Mouse (Mus musculus): Measurements from ENCODE around the gene Il22. TPM values are rescaled to one million over a fixed set of nuclear protein-coding genes. Genes with fewer than 3 reads are reported as not detected.

Gene Il22
- polyA plus RNA-seq (2017; shearing (Covaris generic)): 0.52 TPM

DNA sequence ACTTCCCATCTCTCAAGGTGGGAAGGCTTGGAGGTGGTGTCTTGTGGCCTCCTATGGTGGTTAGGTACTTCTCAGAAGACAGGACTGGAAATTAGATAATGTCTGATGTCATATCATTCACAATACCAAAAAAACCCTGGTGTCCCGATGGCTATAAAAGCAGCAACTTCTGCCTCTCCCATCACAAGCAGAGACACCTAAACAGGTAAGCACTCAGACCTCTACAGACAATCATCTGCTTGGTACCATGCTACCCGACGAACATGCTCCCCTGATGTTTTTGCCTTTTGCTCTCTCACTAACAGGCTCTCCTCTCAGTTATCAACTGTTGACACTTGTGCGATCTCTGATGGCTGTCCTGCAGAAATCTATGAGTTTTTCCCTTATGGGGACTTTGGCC is at the start of gene Il22:
Gene Il22 (plus strand): TSS at position 301 of the 400 bp plus-strand sequence.

DNA sequence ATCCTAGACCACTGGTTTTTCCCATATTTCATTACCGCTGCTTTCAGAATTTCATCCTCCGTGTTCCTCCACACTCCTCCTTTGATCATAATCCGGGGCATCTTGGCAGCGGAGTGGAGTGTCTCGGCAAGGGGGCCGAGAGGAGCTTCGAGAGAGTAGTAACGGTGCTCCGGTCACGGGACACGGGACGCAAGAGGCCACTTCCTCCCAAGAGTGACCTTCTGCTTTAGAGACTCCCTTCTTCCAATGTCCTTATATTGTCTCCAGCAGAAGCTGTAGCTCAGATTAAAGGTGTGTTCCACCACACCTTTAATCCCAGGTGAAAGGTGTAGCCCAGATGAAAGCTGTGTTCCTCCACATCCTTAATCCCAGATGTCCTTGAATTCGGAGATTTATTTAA is 35.9 kb downstream of the Il22 start, which contains the start of gene Gm32717:
Gene Gm32717 (minus strand): TSS at position 101 of the 400 bp plus-strand sequence.

DNA sequence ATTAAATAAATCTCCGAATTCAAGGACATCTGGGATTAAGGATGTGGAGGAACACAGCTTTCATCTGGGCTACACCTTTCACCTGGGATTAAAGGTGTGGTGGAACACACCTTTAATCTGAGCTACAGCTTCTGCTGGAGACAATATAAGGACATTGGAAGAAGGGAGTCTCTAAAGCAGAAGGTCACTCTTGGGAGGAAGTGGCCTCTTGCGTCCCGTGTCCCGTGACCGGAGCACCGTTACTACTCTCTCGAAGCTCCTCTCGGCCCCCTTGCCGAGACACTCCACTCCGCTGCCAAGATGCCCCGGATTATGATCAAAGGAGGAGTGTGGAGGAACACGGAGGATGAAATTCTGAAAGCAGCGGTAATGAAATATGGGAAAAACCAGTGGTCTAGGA is 53.6 kb downstream of the Il22 start, which contains the start of gene Gm32802:
Gene Gm32802 (plus strand): TSS at position 301 of the 400 bp plus-strand sequence.

Other genes with a start within 250 kb of the Il22 start
- 8.9 TPM for gene Mdm1, start 63.1 kb upstream of the Il22 start, polyA plus RNA-seq (2017; shearing (Covaris generic))
- not detected for gene Gm32717, start 35.8 kb downstream of the Il22 start, polyA plus RNA-seq (2017; shearing (Covaris generic))
- not detected for gene Gm32802, start 53.7 kb downstream of the Il22 start, polyA plus RNA-seq (2017; shearing (Covaris generic))
- gene Iltifb, start 90.1 kb downstream of the Il22 start, polyA plus RNA-seq (2017; shearing (Covaris generic)): not detected
- not detected for gene Gm9040, start 122.0 kb downstream of the Il22 start, polyA plus RNA-seq (2017; shearing (Covaris generic))
- gene Gm9044, start 127.5 kb downstream of the Il22 start, polyA plus RNA-seq (2017; shearing (Covaris generic)): not detected
- gene Gm9045, start 132.9 kb downstream of the Il22 start, polyA plus RNA-seq (2017; shearing (Covaris generic)): not detected
- not detected for gene Gm9046, start 138.3 kb downstream of the Il22 start, polyA plus RNA-seq (2017; shearing (Covaris generic))
- gene Gm9048, start 143.7 kb downstream of the Il22 start, polyA plus RNA-seq (2017; shearing (Covaris generic)): not detected
- not detected for gene Gm9049, start 149.2 kb downstream of the Il22 start, polyA plus RNA-seq (2017; shearing (Covaris generic))
- gene Ifng, start 236.1 kb downstream of the Il22 start, polyA plus RNA-seq (2017; shearing (Covaris generic)): 557 TPM